Mouse (Mus musculus): ENCODE measurements at regions not wholly inside any gene's neighbourhood (a gene's known extent, or its start where the extent isn't known, plus 50 kb on each side); places are given as distances from the start of the nearest gene placed in this dataset.

DNA sequence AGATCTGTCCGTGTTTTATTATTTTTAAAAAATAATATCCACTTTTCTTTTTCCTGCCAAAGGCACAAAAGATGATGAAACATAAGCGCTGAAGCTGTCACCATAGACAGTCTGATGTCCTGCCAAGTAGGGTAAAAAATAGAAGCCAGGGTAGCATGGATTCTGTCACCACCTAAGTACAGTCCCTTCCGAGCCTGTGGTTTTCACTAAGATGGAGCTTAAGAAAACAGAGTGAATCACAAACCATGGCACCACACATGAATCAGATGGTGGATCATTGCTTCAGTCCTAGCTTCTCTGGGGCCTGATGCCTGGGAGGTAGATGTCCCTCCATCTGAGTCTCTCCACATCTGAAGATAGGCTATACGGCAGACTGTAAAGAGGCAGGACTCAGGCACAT, 55.9 kb upstream of the Fmod start:
- intact Hi-C loops (cut with DNase I), result no loop called here
- no peak for DNase-seq

DNA sequence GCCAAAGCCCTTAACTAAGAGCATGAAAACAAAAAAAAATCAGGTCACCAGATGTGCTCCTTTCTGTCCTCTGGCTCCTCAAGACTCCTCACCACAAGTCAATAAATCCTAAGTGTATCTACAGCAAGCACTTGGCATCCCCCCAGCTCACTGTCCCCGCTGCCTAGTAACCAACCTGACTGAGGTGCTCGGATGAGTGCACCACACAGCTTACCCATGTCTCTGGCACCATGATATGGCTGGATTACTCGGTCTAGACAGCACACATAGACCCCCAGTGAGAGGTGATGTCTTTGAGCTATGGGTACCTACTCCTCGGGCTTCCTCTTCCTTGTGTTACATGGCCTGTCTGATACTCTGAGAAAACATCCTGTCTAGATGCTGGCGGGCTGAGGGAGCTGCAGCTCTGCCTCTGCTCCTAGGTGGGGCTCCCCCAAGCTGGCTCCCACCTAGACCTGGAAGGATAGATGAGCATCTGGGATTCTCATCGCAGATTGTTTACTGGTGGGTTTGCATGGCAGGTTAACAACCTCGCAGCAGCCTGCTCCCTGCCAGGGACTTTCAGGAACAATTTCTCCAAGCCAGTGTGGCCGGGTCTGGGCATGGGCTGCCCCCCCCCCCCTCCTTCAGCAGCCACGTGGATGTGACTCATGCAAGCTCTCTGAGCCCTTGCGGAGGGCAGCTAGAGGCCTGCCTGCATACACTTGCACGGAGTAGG, 57.2 kb upstream of the Prelp start:
- intact Hi-C loops (cut with DNase I), result no loop called here
- DNase-seq, result peak; percentile 34 to 47

DNA sequence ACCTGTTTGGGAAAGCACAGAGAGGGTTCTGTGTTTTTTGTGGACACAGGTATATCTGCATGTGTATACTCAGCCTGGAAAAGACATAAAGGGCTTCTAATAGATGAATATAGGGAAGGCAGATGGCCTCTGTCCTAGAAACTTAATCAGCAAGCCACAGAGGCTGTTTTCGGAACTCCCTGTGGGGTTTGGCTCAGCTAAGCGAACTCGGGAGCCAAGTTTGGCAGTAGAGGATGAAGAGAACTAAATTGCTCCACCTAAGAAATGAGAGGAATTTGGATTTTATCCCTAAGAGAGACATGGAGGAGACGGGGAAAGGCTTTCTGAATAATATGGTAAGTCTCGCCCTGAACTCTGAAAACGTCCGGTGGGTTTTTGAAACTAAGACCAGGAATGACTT, 56.0 kb upstream of the Prelp start:
- intact Hi-C loops (cut with DNase I), result no loop called here

DNA sequence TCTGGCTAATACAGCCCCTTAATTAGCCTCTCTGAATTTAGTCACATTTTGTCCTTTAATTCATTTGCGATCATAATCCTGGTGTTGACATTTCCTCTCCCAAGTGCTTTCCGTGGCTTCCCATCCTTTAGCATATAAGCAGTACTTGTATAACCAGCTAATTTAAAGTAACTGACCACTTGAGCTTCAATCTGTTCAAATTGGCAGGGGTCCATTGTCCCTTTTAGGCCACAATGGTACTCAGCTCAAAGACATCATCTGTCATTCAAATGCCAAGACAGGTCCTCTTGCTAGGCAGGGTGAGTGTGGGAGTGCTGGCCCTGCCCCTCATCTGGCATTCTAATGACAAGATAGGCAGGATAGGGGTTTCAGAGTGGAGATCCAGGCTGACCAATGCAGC, 52.6 kb upstream of the Prelp start:
- intact Hi-C loops (cut with DNase I), result no loop called here
- no peak for DNase-seq

More for the DNA sequence above, 56.0 kb upstream of the Prelp start:
- peak; percentile 55 to 60 for DNase-seq

DNA sequence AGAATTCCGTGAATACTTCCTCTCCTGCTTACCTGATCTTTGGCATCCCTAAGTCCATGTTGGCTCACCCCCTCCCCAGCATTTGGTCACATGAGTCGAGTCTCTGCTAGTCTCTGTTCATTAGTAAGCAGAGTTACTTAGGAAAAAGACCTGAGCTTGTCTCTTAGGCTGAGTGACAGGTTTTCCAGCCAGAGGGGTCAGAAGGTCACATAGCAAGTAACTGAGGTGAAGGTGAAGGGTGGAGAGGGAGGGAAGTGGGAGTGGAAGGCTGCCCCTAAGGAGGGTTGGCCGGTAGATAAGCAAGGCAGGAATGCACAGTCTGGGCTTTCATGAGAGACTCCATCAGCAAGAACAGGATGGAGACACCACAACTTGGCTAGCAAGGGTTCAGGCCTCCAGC, 50.1 kb upstream of the Prelp start:
- intact Hi-C loops (cut with DNase I), result no loop called here
- DNase-seq, result no peak
